Mouse (Mus musculus): ENCODE measurements at regions not wholly inside any gene's neighbourhood (a gene's known extent, or its start where the extent isn't known, plus 50 kb on each side); places are given as distances from the start of the nearest gene placed in this dataset.

DNA sequence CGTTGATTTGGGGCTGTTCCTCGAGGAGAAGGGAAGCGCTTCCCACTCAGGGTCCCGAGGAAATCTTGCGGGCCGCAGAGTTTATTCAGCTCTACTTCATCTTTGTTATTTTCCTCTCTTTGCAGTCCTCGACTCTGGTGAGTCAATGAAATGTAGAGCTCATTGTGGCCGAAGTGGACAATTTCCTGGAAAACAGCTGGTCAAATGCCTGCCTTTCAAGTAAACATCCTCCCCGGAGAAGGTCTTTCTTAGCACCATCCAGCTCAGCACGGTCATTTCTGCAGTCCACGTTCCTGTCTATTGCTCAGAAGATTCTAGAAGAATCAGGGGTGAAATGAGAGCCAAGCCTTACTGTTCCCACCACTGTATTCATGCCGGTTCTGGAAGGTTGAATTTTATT is 133.0 kb downstream of the Bcas1 start:
- no peak for DNase-seq (ENCODE audit: low read depth in 2 of 2, low spot score in 2 of 2)

DNA sequence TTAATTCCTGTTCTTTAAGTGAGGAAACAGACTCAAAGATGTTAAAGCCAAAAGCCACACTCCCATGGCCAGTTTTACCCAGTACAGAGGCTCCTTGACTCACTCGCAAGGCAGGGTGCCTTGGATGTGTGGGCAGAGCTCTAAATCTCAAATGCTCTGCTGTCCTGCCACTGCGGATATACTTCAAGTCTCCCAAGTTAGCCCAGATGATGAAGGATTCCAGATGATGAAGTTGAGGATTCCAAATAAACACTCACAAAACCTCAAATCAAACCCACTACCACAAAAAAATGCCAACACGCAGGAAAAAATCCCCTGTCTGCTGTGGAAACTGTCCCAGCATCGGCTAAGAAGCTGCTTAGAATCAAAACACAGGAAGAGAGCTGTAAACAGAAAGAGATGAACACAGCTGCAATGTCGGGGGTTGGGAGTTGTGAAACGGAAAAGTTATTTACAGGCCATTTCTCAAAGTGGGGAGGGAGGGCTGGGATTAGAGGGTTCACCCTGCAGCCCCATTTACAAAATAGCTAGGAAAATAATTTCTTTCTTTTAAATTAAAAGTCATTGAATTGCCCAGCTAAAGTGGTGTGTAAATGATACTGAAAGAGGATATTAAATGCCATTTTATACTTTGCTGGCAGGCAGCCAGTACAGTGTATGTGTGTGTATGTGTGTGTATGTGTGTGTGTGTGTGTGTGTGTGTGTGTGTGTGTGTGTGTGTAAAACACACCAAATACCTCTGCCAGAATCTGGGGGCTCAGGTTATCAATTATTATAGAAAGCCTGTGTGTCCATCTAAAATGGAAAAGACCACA is 135.6 kb downstream of the Bcas1 start:
- no peak for DNase-seq (ENCODE audit: low read depth in 2 of 2, low spot score in 2 of 2)

DNA sequence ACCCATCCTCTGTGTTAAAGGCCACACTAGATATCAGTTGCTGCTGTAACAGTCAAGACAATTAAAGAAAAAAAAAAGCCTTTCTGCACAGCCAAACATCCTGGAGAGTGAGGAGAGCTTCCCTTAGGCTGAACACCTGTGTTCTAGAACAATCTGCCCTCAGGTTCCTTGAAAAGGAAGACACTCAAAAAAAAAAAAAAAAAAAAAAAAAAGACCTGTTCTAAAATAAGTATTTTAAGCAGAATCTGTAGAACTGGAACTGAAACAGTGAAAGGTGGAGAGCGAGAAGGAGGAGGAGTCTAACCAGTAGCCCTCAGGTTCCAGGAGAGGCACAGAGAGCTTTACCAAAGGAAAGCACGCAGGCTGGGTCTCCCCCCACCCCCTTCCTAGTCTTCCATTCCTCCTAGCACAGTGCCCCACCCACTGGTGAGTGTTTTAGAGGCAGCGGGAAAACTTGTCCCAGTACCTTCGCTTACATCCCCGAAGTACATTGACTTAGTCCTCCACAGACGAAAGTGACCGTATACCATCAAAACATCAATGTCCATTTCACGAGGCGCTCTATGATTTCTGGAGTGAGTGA is 138.2 kb downstream of the Bcas1 start:
- DNase-seq (ENCODE audit: low read depth in 2 of 2, low spot score in 2 of 2), result no peak

DNA sequence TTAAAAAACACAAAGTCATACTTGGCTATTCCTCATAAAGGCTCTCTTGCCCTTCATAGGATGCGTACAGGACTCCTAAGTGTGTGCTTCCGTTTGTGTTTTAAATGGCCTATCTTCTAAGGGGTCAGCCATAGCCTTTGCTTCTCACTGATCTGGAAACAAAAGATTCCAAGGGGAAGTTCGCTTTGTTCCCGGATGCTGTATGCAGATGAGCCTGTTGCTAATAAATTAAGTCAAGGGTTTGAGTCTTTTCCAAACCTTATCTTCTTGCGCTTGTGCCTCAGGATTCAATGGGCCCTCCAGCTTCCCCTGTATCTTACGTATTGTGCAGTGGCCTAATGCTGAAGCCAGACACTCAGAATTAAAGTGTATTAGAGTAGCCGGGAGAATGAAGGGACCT is 138.9 kb downstream of the Bcas1 start:
- no peak for DNase-seq (ENCODE audit: low read depth in 2 of 2, low spot score in 2 of 2)

DNA sequence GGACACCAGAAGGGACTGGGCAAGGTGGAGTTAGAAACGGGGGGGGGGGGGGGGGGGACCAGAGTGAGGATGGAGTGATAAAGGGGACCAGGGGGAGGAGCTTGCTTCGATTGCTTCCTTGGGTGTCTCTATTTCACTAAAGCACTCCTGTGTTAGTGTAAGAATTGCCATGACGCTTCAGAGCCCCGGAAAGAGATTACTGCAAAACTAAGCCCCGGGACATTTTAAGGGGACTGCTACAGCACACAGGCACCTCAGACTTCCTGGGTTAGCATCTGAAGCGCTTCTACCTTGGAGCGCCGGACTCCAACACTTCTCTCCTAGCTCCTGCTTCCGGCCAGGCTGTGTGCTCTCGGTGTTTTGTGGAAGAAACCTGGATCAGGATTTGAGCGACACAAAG is 139.4 kb downstream of the Bcas1 start:
- no peak for DNase-seq (ENCODE audit: low read depth in 2 of 2, low spot score in 2 of 2)

DNA sequence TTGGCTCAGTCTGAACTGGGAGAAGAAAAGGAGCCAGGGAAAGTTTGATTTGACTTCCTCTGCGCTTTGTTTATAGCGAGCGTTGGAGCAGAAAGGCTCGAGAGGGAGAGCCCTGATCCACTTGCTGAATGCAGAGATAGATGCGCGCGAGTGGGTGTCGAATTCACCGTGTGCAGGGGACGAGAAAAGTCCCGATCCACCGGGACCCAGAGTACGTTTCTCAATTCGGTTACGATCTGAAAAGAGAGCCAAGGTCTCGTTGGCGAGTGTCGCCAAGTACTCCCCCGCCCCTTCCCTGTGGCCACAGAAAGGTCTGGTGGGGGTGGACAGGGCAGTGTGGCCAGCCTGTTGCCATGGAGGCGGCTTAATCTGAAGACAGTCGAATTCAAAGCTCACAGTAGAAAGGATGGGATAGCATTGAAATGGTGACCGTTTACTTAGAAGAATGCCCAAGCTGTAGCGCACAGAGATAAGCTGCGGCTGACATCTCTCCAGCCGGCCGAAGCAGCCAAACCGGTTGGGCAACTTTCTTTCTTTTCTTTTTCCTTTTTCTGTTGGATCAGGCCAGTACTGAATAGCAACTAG is 139.5 kb upstream of the Zfp217 start:
- no peak for DNase-seq (ENCODE audit: low read depth in 2 of 2, low spot score in 2 of 2)

DNA sequence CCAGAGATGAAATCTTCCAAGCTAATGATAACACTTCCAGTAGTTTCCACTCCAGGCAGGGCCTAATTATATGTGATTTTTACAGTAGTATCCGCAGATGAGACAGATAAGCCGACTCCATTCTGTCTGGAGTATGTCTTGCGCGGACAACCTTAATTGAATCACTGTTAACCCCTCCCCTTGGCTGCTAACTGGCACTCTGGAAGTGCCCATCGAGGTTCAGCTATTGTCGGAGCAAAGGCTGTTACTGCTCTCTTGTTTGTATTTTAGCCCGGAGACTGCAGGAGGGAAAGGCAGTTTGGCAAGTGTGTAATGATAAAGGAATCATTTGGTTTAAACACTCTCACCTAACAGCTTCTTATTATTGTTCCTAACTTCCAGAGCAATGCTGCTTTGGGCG is 138.9 kb upstream of the Zfp217 start:
- no peak for DNase-seq (ENCODE audit: low read depth in 2 of 2, low spot score in 2 of 2)

DNA sequence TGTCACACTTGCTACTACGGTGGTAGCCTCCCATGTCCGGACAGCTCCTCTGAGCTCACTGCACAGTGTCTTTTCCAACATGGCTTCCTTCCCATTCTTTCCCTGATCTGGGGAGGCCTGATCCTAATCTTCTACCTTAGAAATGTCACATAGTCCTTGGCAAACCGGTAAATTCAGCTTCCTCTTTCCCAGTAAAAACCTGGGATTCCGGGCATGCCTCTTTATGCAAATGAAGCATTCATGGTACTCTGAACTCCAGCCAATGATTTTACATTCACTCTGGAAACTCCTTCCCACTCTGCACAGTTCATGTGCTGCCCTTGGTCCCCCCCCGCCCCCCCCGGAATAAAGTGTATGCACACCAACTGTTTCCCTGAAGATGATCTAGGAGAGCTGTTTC is 134.6 kb upstream of the Zfp217 start:
- DNase-seq (ENCODE audit: low read depth in 2 of 2, low spot score in 2 of 2), result no peak

DNA sequence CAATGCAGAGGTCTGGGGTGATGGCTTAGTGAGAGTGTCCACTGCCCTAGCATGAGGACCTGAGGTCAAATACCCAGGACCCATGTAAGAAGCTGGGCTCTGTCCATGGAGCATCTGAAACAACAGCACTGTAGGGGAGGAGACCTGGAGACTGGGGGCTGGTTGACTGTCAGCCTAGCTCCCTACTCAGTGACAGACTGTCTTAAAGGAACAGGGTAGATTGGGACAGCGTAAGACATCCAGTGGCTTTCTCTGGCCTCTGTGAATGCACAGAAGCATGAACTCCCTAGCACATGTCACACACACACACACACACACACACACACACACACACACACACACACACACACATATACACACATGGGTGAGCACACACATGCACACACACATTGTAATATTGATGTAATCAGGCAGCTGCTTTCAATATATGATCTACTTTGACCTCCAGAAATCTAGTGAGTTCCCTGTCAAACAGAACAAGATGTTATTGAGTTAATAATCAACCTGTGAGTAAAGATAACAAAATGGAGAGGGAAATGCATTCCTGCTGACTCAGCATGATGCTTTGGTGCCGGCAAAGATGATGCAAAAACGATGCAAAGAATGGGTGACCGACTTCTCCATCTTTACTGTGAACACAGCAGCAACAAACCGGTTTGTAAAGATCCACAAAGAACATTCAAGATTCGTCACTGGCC is 133.6 kb upstream of the Zfp217 start:
- no peak for DNase-seq (ENCODE audit: low read depth in 2 of 2, low spot score in 2 of 2)

DNA sequence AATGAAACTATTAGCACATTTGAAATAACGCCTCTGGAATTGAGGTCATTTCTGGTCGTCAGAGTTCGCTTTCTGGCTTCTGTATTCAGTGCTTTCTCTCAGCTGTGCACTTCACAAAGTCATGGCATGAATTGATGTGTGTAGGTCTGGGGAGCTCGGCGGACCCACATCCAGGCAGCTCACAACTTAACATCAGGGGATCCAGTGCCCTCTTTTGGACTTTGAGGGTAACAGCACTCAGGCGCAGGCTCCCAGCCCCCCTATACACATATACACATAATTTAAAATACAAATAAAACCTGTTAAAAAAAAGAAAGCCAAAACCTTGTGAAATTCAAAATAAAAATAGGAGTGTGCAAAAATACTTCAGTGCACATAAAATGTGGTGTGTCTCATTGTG is 132.8 kb upstream of the Zfp217 start:
- no peak for DNase-seq (ENCODE audit: low read depth in 2 of 2, low spot score in 2 of 2)

DNA sequence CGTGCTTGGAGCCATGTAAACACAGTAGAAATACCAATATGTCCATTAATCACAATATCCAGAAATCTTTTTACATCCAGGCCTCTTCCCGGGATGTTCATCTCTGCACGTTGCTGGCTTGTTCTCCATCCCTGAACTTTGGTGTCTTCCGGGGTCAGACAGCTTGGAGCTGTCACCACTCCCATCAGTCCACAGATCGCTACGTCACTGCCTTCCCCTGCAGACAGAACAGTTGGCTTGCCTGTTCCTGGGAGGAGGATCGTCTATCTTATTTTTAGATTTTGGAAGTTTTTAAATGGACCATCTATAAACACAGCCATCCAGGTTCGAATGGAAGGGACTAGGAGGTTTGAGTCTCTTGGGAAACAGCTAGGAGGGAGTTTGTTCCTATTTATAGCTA is 130.0 kb upstream of the Zfp217 start:
- DNase-seq (ENCODE audit: low read depth in 2 of 2, low spot score in 2 of 2), result no peak

DNA sequence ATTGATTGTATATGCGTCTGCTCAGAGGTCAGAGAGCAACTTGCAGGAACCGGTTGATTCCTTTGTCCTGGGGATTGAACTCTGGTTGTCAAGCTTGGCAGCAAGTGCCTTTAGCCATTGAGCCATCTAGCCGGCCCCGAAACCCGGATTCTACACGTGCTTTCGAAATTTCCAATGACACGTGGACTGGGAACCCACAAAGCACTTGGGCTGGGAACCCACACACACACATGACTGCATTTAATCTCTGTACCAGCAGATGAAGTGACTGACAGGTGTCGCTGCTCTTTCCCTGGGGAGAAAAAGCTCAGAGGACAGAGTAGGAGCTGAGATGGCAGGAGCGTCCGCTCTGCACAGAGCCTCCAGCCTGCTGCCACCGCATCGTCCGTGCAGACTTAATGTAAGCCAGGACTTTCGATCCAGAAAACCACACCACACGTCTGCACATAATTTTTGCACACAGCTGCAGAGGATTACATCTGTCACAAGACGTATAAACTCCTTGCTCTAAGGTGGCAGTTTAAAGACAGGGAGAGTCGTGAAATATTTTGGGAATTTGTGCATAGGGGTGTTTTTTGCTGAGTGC is 129.4 kb upstream of the Zfp217 start:
- no peak for DNase-seq (ENCODE audit: low read depth in 2 of 2, low spot score in 2 of 2)

DNA sequence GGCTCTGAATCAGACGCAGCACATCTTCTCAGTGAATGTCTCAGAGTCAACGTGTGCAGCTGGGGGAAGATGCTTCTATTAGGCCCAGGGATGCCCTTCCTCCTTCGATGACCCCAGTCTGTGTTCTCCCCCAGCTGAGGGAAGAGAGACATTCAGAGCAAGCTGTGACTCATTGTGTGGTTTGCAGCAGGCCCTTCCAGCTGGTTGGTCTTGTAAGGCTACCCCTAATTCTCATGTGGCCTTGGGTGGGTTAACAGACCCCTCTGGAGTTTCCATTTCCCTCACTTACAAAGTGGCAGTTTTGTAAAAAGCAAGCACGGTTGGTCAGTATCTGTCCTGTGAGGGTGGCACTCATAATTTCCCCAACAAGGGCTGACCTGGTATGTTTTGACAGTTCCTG is 127.8 kb upstream of the Zfp217 start:
- DNase-seq (ENCODE audit: low read depth in 2 of 2, low spot score in 2 of 2), result no peak

DNA sequence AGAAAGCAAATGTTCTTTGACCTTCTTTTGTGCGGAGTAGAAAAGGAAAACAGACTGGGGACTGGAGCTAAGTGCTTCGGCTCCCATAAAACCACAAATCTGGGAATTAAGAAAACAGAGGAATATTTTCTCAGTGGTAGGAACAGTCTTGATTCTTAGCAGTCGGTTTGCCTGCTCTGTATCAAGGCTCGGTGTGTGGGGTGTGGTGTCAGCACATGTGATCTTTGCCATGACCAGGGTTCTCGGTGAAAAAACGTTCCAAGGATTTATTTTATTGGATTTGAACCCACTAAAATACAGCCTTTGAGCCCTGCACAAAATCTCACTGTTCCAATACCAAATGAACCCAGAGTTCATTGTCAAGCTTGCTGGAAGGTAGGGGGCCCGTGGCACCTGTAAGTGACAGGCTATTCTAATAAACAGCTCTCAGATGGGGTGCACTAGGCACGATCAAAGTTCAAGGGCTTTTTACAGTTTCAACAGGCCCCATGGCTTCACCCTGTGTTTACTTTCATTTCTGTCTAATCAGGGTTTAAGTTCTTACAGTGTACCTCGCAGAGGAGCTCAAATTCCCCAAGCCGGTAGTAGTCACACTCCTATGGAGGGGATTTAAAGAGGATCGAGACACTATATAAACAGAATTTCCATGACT is 122.1 kb upstream of the Zfp217 start:
- no peak for DNase-seq (ENCODE audit: low read depth in 2 of 2, low spot score in 2 of 2)

DNA sequence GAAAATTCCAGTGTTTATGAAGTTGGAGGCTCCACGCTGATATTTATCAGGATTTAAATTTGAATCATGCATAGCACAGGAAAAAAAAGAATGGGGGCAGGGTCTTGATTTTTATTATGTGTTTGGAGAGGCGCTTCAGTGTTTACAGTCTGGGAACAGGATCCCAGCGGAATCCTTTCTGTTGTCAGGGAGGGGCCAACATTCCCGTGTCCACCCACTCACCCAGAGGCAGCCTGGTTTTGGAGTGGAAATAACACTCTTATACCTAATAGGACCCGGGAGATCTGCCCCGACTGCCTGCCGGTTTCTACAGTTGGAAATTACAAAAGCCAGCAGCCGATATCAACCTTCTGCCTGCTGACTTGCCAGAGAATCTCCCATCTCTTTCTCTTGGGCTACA is 120.2 kb upstream of the Zfp217 start:
- no peak for DNase-seq (ENCODE audit: low read depth in 2 of 2, low spot score in 2 of 2)

DNA sequence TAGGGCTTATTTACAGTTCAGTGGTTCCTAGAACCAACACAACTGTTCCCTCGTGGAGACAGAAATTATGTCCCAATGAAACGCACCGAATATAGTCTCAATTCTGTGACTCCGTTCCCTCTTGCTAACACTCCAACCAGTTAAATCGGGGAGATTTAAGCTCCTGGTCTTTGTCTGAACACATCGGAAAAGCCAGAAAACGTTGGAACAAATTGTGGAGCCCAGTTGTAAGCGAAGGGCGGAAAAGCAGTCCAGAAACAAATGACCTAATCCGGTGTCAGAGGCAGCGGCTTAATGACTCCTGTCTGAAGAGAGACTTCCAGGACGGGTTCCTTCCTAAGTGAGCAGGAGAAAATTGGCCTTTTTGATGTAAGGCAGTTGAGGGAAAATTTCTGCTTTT is 119.2 kb upstream of the Zfp217 start:
- no peak for DNase-seq (ENCODE audit: low read depth in 2 of 2, low spot score in 2 of 2)

DNA sequence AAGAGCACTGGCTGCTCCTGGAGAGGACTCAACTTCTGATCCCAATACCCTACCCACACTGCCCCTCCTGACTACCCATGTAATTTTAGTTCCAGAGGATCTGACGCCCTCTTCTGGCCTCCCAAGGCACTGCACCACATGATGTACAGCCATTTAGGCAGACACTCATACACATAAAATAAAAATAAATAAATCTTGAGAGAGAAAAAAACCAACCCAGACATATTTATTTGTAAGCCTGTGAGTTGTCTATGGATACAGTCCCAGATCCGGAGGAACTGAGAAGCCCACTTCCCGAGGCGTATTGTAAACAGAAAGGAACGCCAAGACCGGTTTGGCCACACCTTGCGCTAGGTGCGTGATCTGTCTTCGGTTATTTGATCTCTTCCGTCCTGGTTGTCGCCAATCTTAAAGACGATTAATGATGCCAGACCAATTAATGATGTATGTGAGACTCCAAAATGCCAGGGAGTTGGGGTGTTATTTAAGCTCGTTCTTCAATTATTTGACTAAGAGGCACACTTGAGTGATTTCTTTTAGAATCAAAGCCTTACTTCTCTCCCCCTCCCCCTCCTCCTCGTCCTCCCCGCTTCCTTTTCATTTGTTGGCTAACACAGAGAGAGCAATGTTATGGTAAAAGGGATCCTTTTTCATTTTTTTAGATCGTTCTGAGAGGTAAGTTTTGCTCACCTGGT is 118.7 kb upstream of the Zfp217 start:
- DNase-seq (ENCODE audit: low read depth in 2 of 2, low spot score in 2 of 2), result peak; percentile 24 to 49

DNA sequence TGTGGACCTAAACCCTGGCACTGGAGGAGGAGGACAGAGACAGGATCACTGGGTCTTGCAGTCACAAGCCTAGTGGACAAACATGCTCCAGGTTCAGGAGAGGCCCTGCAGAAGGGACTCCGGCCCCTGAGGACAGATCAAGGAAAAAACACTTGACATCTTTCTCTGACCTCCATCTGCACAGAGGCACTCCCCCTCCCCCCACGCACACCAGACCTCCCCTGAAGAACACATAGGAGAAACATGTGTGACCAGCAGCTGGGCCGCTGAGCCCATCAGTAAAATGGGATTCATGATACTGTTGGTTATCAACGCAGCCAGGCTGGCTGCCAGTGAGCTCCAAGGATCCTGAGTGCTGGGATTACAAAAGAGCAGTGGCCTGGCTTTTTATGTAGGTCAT is 115.7 kb upstream of the Zfp217 start:
- DNase-seq (ENCODE audit: low read depth in 2 of 2, low spot score in 2 of 2), result no peak

DNA sequence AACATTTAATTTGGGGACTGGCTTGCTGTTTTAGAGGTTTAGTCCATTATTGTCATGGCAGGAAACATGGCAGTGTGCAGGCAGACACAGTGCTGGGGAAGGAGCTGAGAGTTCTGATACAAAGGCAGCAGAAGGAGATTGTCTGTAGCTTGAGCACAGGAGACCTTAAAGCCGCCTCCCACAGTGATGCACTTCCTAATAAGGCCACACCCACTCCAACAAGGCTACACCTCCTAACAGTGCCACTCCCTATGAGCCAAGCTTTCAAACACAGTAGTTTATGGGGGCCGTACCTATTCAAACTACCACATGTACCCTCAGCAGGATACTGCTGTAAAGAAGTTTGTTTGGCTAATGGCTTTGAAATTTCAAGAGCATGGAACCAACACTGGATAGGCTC is 113.3 kb upstream of the Zfp217 start:
- no peak for DNase-seq (ENCODE audit: low read depth in 2 of 2, low spot score in 2 of 2)

DNA sequence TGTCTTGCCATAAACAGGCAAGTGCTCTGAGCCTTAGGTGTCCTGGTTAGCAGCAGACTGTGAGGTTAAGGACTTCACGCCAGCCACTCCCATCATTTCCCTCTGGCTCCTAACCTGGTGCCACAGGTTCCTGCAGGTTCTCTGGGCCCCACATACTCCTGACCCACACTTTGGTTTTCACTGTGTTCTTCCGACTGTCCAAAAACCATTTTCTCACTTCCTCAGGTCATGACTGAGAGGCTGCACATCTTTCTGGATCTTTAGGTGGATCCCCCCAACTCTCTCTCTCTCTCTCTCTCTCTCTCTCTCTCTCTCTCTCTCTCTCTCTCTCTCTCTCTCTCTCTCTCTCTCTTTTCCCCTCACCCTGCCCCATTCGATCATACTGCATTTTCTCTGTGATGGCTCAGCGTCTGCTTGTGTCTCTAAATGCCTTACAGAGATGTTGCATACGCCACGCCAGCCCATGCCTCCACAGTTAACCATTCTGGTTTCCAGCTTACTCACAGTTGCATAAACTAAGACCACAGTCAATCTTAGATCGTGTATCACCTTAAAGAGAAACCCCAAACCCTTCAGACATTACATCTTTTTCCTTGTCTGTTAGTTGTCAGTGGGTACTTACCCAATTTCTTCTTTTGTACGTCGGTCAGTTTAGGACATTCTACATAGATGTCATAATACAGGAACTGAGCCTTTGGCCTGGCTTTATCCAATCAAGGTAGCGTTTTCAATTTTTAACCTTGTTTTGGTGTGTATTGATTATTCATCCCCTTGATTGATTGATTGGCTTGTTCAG is 112.0 kb upstream of the Zfp217 start:
- DNase-seq (ENCODE audit: low read depth in 2 of 2, low spot score in 2 of 2), result no peak

All from CD8-positive naive resting alpha-beta T cell, adult 2 months (primary cell).